Mouse (Mus musculus): ENCODE measurements at regions not wholly inside any gene's neighbourhood (a gene's known extent, or its start where the extent isn't known, plus 50 kb on each side); places are given as distances from the start of the nearest gene placed in this dataset.

DNA sequence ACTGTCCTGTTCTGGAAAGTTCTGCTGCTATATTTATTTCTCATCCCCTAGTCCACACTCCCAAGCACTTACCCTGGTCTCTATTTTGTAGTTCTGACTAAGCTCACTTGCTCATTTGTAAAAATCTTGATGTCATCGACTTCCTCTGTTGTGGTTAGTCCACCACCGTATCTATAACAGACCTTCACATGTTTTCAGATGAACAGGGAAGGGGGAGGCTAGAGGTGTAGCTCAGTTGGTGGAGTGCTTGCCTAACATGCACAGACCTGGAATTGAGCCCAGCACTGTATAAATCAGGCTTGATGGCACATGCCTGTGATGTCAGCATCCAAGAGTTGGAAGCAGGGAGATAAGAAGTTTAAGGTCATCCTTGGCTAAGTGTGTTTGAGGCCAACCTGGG is 78.3 kb upstream of the Noct start:
- no peak for ATAC-seq (ENCODE audit: low FRiP score, low TSS enrichment)
- WGBS: 55% methylated on average over 2 of the region's 2 CpGs
- H3K4me1 ChIP-seq (ENCODE audit: insufficient read depth, low read length): 0 out of 2 replicates have a peak, but pooled peaks cover 4% of the 10 kb centered on the region

DNA sequence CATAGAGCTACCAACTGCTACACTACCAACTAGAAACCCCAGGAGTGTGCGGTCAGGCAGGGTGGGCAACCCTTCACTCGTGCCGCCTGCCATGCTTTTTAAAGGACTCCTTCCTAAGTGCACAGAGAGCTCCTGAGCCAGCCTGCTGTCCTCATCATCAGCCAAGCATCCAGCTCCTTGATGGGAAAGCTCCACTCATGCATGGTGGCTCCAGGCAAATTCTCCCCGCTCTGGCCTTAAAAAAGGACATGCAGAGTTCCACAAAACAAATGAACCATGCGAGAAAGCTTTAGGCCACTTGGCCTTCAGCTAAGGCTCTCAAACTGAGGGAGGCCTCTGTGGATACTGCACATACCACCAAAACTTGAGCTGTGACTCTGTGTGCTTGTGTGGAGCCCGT is 74.2 kb upstream of the Noct start:
- H3K4me2 ChIP-seq (replicated peaks; ENCODE audit: low read depth, low read length): no peak overlapping the region
- peak; percentile 77 for ATAC-seq (ENCODE audit: low FRiP score, low TSS enrichment)
- peak overlapping the region; percentile 51 for H3K27ac ChIP-seq (ENCODE audit: low read length)
- WGBS: 49% methylated on average over 6 of the region's 6 CpGs
- no peak overlapping the region for H3K4me3 ChIP-seq (ENCODE audit: low read length)
- 0 out of 2 replicates have a peak, but pooled peaks cover 4% of the 10 kb centered on the region for H3K4me1 ChIP-seq (ENCODE audit: insufficient read depth, low read length)
- H3K27me3 ChIP-seq (ENCODE audit: insufficient read depth, low read length): no peaks in the 10 kb centered on the region
- H3K9ac ChIP-seq (replicated peaks; ENCODE audit: low read length): no peak overlapping the region
- no peaks in the 10 kb centered on the region for H3K36me3 ChIP-seq (ENCODE audit: insufficient read depth, low read length)
- H3K9me3 ChIP-seq (ENCODE audit: low read length): no peaks in the 10 kb centered on the region

More for the DNA sequence above, 78.3 kb upstream of the Noct start:
- H3K9me3 ChIP-seq (ENCODE audit: low read length): no peaks in the 10 kb centered on the region
- H3K36me3 ChIP-seq (ENCODE audit: insufficient read depth, low read length): no peaks in the 10 kb centered on the region
- H3K27me3 ChIP-seq (ENCODE audit: insufficient read depth, low read length): no peaks in the 10 kb centered on the region
- H3K4me2 ChIP-seq (replicated peaks; ENCODE audit: low read depth, low read length): no peak overlapping the region
- H3K9ac ChIP-seq (replicated peaks; ENCODE audit: low read length): no peak overlapping the region
- H3K27ac ChIP-seq (ENCODE audit: low read length): no peak overlapping the region
- no peak overlapping the region for H3K4me3 ChIP-seq (ENCODE audit: low read length)

GRCm38 (mm10) chr3:51151104-51151503 is 73.1 kb upstream of the Noct start:
- ATAC-seq (ENCODE audit: low FRiP score, low TSS enrichment): no peak

GRCm38 (mm10) chr3:51155621-51156020 is 68.6 kb upstream of the Noct start:
- Histone ChIP-seq H3K9ac (replicated peaks; ENCODE audit: low read length) (no peak overlapping the region), H3K27ac (ENCODE audit: low read length) (no peak overlapping the region), H3K4me2 (replicated peaks; ENCODE audit: low read depth, low read length) (no peak overlapping the region), H3K4me1 (ENCODE audit: insufficient read depth, low read length) (0 out of 2 replicates have a peak, but pooled peaks cover 5% of the 10 kb centered on the region), H3K4me3 (ENCODE audit: low read length) (no peak overlapping the region), H3K27me3 (ENCODE audit: insufficient read depth, low read length) (no peaks in the 10 kb centered on the region), H3K9me3 (ENCODE audit: low read length) (no peaks in the 10 kb centered on the region), H3K36me3 (ENCODE audit: insufficient read depth, low read length) (no peaks in the 10 kb centered on the region)
- WGBS: 35% methylated on average over 4 of the region's 4 CpGs
- ATAC-seq (ENCODE audit: low FRiP score, low TSS enrichment): no peak

More at GRCm38 (mm10) chr3:51151104-51151503, 73.1 kb upstream of the Noct start:
- Histone ChIP-seq H3K27ac (ENCODE audit: low read length) (no peak overlapping the region), H3K4me2 (replicated peaks; ENCODE audit: low read depth, low read length) (no peak overlapping the region), H3K9ac (replicated peaks; ENCODE audit: low read length) (no peak overlapping the region), H3K4me1 (ENCODE audit: insufficient read depth, low read length) (0 out of 2 replicates have a peak, but pooled peaks cover 4% of the 10 kb centered on the region), H3K36me3 (ENCODE audit: insufficient read depth, low read length) (no peaks in the 10 kb centered on the region), H3K9me3 (ENCODE audit: low read length) (no peaks in the 10 kb centered on the region), H3K4me3 (ENCODE audit: low read length) (no peak overlapping the region), H3K27me3 (ENCODE audit: insufficient read depth, low read length) (no peaks in the 10 kb centered on the region)
- 52% methylated on average over 4 of the region's 4 CpGs for WGBS

DNA sequence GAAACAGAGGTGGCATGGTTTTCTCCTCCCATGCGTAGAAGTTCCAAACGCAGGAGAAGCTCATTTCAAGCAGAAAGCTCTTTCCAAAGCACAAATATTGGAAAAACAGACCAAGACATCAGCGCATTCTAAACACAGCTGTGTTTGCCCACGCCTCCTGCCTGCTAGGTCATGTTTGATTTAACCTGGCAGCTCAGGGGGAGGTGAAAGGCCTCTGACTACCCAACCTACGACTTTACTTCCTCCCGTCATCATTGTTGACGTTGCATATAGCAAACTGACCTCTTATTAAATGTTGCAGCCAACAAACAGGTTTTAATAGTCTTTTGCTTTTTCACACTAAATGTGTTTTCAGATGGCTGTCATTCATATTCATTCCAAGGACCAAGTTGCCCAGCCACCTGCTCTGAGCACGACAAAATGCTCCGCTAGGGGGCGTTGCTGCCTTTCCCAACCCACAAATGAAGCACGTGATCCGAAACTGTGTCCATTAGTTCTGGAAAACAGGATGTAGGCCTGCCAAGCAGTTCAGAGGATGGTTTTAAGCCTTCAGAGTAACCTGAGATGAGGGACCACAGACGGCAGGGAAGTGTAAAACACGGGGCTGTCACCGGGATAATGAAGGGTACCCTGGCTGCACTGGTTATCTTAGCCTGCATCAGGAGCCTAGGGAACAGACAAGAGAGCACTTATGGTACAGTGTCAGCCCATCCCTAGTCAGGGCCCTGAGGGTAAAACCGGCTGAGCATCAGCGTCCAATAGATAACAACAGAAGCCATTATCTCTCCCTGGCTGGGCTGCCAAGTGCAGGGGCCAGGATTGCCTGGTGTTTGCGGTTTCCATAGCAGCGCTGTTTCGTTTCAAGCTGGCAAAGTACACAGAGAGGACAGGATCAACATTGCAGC is 67.6 kb upstream of the Noct start:
- no peak overlapping the region for H3K4me2 ChIP-seq (replicated peaks; ENCODE audit: low read depth, low read length)
- H3K27me3 ChIP-seq (ENCODE audit: insufficient read depth, low read length): no peaks in the 10 kb centered on the region
- no peak overlapping the region for H3K9ac ChIP-seq (replicated peaks; ENCODE audit: low read length)
- 25% methylated on average over 20 of the region's 20 CpGs for WGBS
- no peak overlapping the region for H3K4me3 ChIP-seq (ENCODE audit: low read length)
- peak; percentile 76; the same call in 1 of the 2 replicates for ATAC-seq (ENCODE audit: low FRiP score, low TSS enrichment)
- 0 out of 2 replicates have a peak, but pooled peaks cover 5% of the 10 kb centered on the region for H3K4me1 ChIP-seq (ENCODE audit: insufficient read depth, low read length)
- H3K9me3 ChIP-seq (ENCODE audit: low read length): no peaks in the 10 kb centered on the region
- H3K27ac ChIP-seq (ENCODE audit: low read length): no peak overlapping the region
- no peaks in the 10 kb centered on the region for H3K36me3 ChIP-seq (ENCODE audit: insufficient read depth, low read length)

DNA sequence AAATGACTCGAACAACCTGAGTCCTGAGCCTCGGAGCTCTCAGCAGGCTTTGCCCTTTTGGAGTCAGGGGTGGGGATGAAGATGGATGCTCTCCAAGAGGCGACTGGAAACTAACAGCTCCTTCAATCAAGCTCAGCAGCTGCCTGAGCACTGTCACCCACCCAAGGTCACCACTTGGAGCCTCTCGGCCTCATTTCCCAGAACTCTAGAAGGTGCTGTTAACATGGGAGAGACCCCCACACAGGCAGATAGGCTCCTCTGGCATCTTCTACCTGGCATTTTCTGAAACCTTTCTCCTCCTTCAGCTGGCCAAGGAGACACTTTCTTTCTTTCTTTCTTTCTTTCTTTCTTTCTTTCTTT is 67.0 kb upstream of the Noct start:
- Histone ChIP-seq H3K4me2 (replicated peaks; ENCODE audit: low read depth, low read length) (no peak overlapping the region), H3K9ac (replicated peaks; ENCODE audit: low read length) (no peak overlapping the region), H3K4me3 (ENCODE audit: low read length) (no peak overlapping the region), H3K27me3 (ENCODE audit: insufficient read depth, low read length) (no peaks in the 10 kb centered on the region), H3K4me1 (ENCODE audit: insufficient read depth, low read length) (0 out of 2 replicates have a peak, but pooled peaks cover 5% of the 10 kb centered on the region), H3K27ac (ENCODE audit: low read length) (no peak overlapping the region), H3K36me3 (ENCODE audit: insufficient read depth, low read length) (no peaks in the 10 kb centered on the region), H3K9me3 (ENCODE audit: low read length) (no peaks in the 10 kb centered on the region)
- 21% methylated on average over 4 of the region's 4 CpGs for WGBS
- ATAC-seq (ENCODE audit: low FRiP score, low TSS enrichment): no peak

DNA sequence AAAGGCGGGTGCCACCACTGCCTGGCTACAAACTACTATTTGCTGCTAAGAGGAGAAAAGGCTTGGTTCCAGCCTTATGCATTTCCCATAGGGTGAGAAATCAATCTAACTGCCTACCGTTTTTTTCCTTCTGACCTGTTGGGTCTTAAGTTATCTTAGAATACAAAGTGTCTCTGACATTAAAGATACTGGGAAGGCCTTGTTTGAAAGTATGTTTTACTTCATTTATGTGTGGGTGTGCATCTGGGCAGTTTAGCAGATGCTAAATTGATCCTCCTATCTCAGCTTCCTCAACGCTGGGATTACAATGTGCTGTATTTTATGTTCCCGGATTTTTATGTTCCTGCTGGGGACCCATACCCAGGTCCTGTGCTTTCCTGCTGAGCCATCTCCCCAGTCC is 65.8 kb upstream of the Noct start:
- ATAC-seq (ENCODE audit: low FRiP score, low TSS enrichment): no peak
- Histone ChIP-seq H3K4me2 (replicated peaks; ENCODE audit: low read depth, low read length) (no peak overlapping the region), H3K9me3 (ENCODE audit: low read length) (no peaks in the 10 kb centered on the region), H3K36me3 (ENCODE audit: insufficient read depth, low read length) (no peaks in the 10 kb centered on the region), H3K9ac (replicated peaks; ENCODE audit: low read length) (no peak overlapping the region), H3K4me1 (ENCODE audit: insufficient read depth, low read length) (0 out of 2 replicates have a peak, but pooled peaks cover 5% of the 10 kb centered on the region), H3K27me3 (ENCODE audit: insufficient read depth, low read length) (no peaks in the 10 kb centered on the region), H3K4me3 (ENCODE audit: low read length) (no peak overlapping the region), H3K27ac (ENCODE audit: low read length) (no peak overlapping the region)
- WGBS: 56% methylated on average over 4 of the region's 4 CpGs

GRCm38 (mm10) chr3:51159322-51159721 is 64.9 kb upstream of the Noct start:
- Histone ChIP-seq H3K9me3 (ENCODE audit: low read length) (no peaks in the 10 kb centered on the region), H3K4me2 (replicated peaks; ENCODE audit: low read depth, low read length) (no peak overlapping the region), H3K4me1 (ENCODE audit: insufficient read depth, low read length) (0 out of 2 replicates have a peak, but pooled peaks cover 5% of the 10 kb centered on the region), H3K4me3 (ENCODE audit: low read length) (no peak overlapping the region), H3K9ac (replicated peaks; ENCODE audit: low read length) (no peak overlapping the region), H3K27me3 (ENCODE audit: insufficient read depth, low read length) (no peaks in the 10 kb centered on the region), H3K27ac (ENCODE audit: low read length) (no peak overlapping the region), H3K36me3 (ENCODE audit: insufficient read depth, low read length) (no peaks in the 10 kb centered on the region)
- ATAC-seq (ENCODE audit: low FRiP score, low TSS enrichment): no peak
- WGBS: 75% methylated on average over 4 of the region's 4 CpGs

DNA sequence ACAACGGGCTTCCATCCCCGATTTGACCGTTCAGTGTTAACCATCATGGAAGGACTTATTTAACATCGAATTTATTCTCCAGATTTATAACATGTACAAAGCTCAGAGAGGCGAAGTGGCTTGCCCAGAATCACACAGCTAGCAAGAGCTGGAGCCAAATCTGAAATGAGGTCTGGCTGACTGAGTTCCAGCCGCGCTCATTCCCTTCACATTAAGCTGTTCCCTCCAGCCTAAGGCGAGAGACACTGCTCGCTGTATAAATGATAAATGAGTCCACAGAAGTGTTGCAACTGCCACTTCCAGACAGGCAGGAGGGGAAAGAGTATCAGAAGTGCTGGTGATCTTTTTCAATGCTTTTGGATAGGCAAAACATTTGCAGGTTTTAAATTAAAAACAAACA is 64.4 kb upstream of the Noct start:
- no peak for ATAC-seq (ENCODE audit: low FRiP score, low TSS enrichment)

DNA sequence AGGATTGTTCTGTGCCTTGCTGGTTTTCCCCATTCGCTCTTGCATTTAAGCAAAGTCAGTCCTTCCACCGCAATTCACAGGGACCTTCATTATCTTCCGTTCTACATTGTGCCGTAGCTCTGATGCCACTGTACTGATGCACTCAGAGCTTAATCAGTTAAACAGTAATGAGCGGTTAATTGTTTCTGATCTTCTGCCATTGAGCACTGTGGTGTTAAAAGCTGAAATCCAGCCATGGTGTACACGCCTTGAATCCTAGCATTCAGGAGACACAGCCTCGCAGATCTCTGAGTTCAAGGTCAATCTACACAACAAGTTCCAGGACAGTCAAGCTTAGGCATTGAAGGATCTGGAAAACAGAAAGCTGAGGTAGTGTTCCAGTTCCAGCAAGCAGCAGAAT is 63.6 kb upstream of the Noct start:
- no peak overlapping the region for H3K4me2 ChIP-seq (replicated peaks; ENCODE audit: low read depth, low read length)
- no peaks in the 10 kb centered on the region for H3K9me3 ChIP-seq (ENCODE audit: low read length)
- no peaks in the 10 kb centered on the region for H3K27me3 ChIP-seq (ENCODE audit: insufficient read depth, low read length)
- no peak for ATAC-seq (ENCODE audit: low FRiP score, low TSS enrichment)
- no peak overlapping the region for H3K27ac ChIP-seq (ENCODE audit: low read length)
- WGBS: 87% methylated on average over 7 of the region's 7 CpGs
- H3K4me3 ChIP-seq (ENCODE audit: low read length): no peak overlapping the region
- H3K4me1 ChIP-seq (ENCODE audit: insufficient read depth, low read length): 0 out of 2 replicates have a peak, but pooled peaks cover 5% of the 10 kb centered on the region
- H3K36me3 ChIP-seq (ENCODE audit: insufficient read depth, low read length): no peaks in the 10 kb centered on the region
- no peak overlapping the region for H3K9ac ChIP-seq (replicated peaks; ENCODE audit: low read length)

More for the DNA sequence above, 64.4 kb upstream of the Noct start:
- 60% methylated on average over 9 of the region's 9 CpGs for WGBS
- no peak overlapping the region for H3K9ac ChIP-seq (replicated peaks; ENCODE audit: low read length)
- no peaks in the 10 kb centered on the region for H3K27me3 ChIP-seq (ENCODE audit: insufficient read depth, low read length)
- H3K4me3 ChIP-seq (ENCODE audit: low read length): no peak overlapping the region
- H3K4me2 ChIP-seq (replicated peaks; ENCODE audit: low read depth, low read length): no peak overlapping the region
- H3K4me1 ChIP-seq (ENCODE audit: insufficient read depth, low read length): 0 out of 2 replicates have a peak, but pooled peaks cover 5% of the 10 kb centered on the region
- H3K27ac ChIP-seq (ENCODE audit: low read length): no peak overlapping the region
- H3K36me3 ChIP-seq (ENCODE audit: insufficient read depth, low read length): no peaks in the 10 kb centered on the region
- H3K9me3 ChIP-seq (ENCODE audit: low read length): no peaks in the 10 kb centered on the region

Measured in kidney, embryonic 16.5 days (tissue).